Mouse (Mus musculus): ENCODE measurements around the gene Rhou. TPM values are rescaled to one million over a fixed set of nuclear protein-coding genes. Genes with fewer than 3 reads are reported as not detected.
"Not testable (repeated sequence)": the region's sequence is repeated elsewhere in the genome, so short reads cannot be mapped to it uniquely, and the experiment has no call there.

The Rhou gene
- polyA plus RNA-seq (2015; fragmentation: Nextera tagmentation; extraction: Ambion mirVana) = 11.3 and 11.8 TPM in 2 replicates

DNA sequence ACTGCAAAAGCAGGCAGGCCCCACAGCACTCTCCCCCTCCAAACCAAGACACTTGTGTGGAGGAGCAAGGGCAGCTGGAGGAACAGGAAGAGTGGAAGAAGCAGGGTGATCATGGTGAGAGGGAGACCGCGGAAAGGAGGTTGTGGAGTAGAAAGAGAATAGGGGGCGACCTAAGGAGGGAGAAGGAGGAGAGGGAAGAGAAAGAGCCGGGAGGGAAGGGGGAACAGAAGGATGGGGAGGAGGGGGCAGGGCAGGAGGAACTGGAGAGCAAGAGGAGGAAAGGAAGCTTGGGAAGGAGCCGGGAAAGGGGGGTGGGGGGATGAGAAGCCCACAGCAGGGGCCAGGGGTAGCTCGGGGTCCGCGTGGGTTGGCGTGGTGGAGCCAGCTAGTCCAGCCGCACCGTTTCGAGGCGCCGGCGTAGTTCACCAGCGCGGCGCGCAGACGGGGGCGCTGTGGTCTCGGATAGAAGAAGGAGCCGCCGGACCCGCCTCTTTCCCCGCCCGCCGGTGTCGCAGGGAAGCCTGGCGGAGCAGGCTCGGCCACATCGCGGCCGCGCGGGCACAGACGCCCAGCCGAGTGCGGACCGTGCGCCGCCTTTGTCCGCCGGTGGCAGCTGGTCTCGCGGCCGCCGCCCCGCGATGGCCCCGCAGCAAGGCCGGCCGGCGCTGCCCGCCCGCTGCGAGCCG, at the start of gene Rhou:
TSS of gene Rhou (plus strand) at position 622 of the 686 bp plus-strand sequence.
- H3K4me1 ChIP-seq = peaks cover 20% of the 10 kb centered on the region
- H3K27ac ChIP-seq = peak within 1 kb of the TSS; percentile 94
- H3K4me2 ChIP-seq = peak within 1 kb of the TSS; percentile 54
- no peaks in the 10 kb centered on the region for H3K27me3 ChIP-seq (replicated peaks)
- ATAC-seq (replicated peaks) = peak; percentile 95
- peaks cover 11% of the 10 kb centered on the region; the same call in 1 of the 2 replicates for H3K36me3 ChIP-seq (replicated peaks)
- under 1% methylated on average over 53 of the region's 58 CpGs for WGBS
- no peaks in the 10 kb centered on the region for H3K9me3 ChIP-seq
- H3K9ac ChIP-seq = peak within 1 kb of the TSS; percentile 86
- peak within 1 kb of the TSS; percentile 92 for H3K4me3 ChIP-seq

DNA sequence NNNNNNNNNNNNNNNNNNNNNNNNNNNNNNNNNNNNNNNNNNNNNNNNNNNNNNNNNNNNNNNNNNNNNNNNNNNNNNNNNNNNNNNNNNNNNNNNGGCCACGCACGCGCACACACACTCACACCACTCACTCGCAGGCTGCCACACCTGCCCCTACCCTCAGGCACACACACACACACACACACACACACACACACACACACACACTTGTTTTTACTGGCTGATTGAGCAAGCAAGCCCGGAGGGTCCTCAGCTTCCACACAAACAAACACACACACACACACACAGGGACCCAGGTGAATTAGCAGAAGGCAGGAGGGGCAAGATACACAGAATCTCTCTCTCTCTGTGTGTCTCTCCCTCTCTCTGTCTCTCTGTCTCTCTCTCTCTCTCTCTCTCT, 41.1 kb upstream of the Rhou start:
- H3K9ac ChIP-seq; H3K27me3 ChIP-seq (replicated peaks); H3K4me3 ChIP-seq; H3K27ac ChIP-seq; ATAC-seq (replicated peaks); H3K4me2 ChIP-seq; H3K36me3 ChIP-seq (replicated peaks); H3K4me1 ChIP-seq; H3K9me3 ChIP-seq: not testable (repeated sequence)
- 86% methylated on average over 1 of the region's 5 CpGs for WGBS

DNA sequence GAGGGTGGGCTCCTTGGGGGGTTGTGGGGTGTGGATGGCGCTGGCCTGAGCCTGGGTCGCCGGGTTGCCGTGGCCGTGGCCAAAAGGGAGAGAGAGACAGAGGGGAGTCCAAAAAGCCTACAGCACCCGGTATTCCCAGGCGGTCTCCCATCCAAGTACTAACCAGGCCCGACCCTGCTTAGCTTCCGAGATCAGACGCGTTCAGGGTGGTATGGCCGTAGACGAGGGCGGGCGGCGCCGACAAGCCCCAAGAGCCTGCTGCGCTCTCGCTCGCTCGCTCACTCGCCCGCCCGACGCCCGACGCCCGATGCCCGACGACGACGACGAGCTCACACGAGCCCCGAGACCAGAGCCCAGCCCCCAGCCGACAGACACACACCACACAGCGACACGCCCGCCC, 30.2 kb upstream of the Rhou start:
- H3K4me3 ChIP-seq; H3K9me3 ChIP-seq; H3K36me3 ChIP-seq (replicated peaks); H3K4me2 ChIP-seq; H3K9ac ChIP-seq; H3K4me1 ChIP-seq; H3K27ac ChIP-seq; ATAC-seq (replicated peaks): not testable (repeated sequence)
- peaks cover 21% of the 10 kb centered on the region for H3K27me3 ChIP-seq (replicated peaks)
- no CpG with 5 or more reads among the region's 39 CpGs for WGBS

DNA sequence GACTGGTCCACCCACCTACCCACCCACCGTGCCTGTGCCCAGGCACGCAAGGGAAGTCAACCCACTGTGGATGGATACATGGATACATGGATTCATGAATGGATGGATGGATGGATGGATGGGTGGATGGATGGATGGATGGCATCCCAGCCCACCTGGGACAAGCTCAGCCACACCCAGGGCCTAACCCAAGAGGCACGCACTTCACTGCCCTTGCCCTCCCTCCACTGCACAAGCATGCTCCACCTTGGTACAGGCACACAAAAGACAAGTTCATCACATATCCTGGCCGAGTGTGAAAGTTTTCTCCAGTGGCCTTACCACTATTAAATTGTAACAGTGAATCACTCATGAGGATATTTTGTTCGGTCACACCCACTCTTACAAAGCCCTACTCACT, 29.5 kb upstream of the Rhou start:
- no peak overlapping the region for H3K9ac ChIP-seq
- no peak overlapping the region for H3K27ac ChIP-seq
- H3K4me3 ChIP-seq = no peak overlapping the region
- H3K27me3 ChIP-seq (replicated peaks) = peaks cover 21% of the 10 kb centered on the region
- H3K4me1 ChIP-seq = peaks cover 10% of the 10 kb centered on the region
- ATAC-seq (replicated peaks) = no peak
- H3K36me3 ChIP-seq (replicated peaks) = no peaks in the 10 kb centered on the region
- WGBS = 64% methylated on average over 5 of the region's 5 CpGs
- no peak overlapping the region for H3K4me2 ChIP-seq
- no peaks in the 10 kb centered on the region for H3K9me3 ChIP-seq

DNA sequence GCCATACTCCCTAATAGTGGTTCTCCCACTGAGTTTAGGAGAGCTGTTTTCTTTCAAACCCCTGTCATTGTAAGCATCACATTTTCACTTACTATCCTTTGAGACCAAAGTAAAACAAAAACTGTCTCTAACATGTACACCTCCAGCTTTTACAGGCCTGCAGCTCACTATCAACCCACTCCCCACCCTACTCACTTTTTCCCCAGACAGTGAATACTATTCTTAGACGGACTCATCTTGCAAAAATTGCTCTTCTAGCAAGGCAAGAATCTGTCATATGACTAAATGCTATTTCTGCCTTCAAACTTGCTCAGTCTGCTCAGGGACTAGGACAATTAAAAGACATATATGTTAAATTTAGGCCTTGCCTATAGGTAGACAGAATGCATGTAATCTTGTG, 29.0 kb upstream of the Rhou start:
- no peak overlapping the region for H3K9ac ChIP-seq
- no peak overlapping the region for H3K27ac ChIP-seq
- no peaks in the 10 kb centered on the region for H3K36me3 ChIP-seq (replicated peaks)
- peaks cover 23% of the 10 kb centered on the region for H3K27me3 ChIP-seq (replicated peaks)
- no peaks in the 10 kb centered on the region for H3K9me3 ChIP-seq
- WGBS = 34% methylated on average over 1 of the region's 1 CpGs
- no peak for ATAC-seq (replicated peaks)
- peaks cover 12% of the 10 kb centered on the region for H3K4me1 ChIP-seq
- H3K4me2 ChIP-seq = no peak overlapping the region
- no peak overlapping the region for H3K4me3 ChIP-seq

DNA sequence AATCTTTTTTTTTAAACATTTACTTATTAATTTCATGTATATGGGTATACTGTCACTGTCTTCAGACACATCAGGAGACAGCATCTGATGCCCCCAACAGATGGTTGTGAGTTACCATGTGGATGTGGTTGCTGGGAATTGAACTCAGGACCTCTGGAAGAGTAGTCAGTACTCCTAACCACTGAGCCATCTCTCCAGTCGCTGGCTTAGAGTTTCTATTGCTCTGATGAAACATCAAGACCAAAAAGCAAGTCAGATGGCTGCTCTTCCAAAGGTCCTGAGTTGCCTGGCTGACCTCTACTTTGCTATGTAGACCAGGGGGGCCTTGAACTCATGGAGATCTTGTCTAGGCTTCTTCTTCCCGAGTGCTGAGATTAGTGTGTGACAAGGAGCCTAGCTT, 28.0 kb upstream of the Rhou start:
- WGBS = 29% methylated on average over 2 of the region's 2 CpGs
- Histone ChIP-seq H3K9me3 (no peaks in the 10 kb centered on the region), H3K27me3 (replicated peaks) (peaks cover 23% of the 10 kb centered on the region), H3K9ac (no peak overlapping the region), H3K4me1 (peaks cover 13% of the 10 kb centered on the region), H3K4me3 (no peak overlapping the region), H3K4me2 (no peak overlapping the region), H3K36me3 (replicated peaks) (no peaks in the 10 kb centered on the region), H3K27ac (no peak overlapping the region)
- ATAC-seq (replicated peaks) = no peak

DNA sequence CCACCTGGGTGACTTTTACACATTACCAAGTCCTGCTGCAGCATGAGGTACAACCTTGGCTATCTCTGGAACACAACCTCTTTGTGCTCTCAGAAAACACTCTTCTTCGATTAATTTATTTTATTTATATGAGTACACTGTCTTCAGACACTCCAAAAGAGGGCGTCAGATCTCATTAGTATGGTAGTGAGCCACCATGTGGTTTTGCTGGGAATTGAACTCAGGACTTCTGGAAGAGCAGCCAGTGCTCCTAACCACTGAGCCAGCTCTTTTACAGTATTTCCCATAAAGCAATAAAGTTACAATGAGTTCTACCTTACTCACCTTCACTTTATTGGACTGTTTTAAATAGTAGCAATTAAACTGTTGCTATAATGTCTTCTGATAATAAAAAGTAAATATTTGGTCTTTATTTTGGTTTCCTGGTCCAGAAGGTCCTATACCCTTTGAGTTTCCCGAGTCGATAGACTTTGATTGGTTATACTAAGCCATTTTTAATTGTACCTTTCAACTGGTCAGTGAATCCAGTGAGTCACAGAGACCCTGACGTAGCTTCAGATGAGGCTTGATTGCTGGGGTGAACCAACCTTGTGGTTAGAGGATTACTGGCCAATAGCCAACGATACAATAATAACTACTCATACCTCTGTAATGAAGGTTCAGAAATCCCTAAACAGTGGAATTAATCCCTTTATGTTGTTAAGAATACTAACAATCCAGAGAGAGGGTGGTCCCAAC, 26.1 kb upstream of the Rhou start:
- Histone ChIP-seq H3K4me2 (no peak overlapping the region), H3K27me3 (replicated peaks) (peaks cover 23% of the 10 kb centered on the region), H3K9ac (no peak overlapping the region), H3K36me3 (replicated peaks) (no peaks in the 10 kb centered on the region), H3K4me3 (no peak overlapping the region), H3K27ac (no peak overlapping the region), H3K9me3 (no peaks in the 10 kb centered on the region), H3K4me1 (peaks cover 17% of the 10 kb centered on the region)
- 61% methylated on average over 6 of the region's 6 CpGs for WGBS
- ATAC-seq (replicated peaks) = no peak

DNA sequence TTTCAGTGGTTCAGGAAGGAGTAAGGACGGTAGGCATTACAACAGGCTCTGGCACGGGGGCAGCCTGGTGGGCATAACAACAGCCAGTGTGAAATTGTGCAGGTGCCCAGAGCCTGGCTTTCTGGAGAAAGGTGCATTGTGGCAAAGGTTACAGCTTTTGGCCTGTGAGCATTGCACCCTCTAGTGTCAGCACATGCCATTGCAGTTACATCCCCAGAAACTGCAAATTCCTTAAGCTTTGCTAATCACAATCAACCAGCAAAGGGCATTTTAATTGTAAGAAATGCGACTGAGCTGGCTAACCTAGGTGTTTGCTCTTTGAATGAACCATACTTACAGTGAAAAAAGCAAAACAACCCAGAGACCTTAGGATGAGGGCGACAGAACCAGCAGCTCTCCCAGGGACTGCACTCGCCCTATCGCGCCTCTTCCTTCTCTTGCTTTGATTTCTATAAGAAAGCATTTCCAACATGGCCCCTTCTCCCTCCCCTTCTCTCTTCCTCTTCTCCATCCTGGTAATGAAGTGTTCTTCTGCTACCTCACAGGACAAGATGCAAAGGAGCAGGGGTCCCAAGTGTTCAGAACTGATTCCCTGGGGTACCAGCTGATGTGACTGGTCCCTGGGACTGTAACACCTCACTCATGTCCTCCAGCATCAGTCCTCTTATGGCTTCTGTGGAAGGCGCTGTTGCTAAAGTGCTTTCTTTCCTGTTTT, 25.3 kb upstream of the Rhou start:
- H3K4me2 ChIP-seq = peak overlapping the region; percentile 52
- no peak overlapping the region for H3K27ac ChIP-seq
- 3% methylated on average over 8 of the region's 8 CpGs for WGBS
- H3K9me3 ChIP-seq = no peaks in the 10 kb centered on the region
- no peaks in the 10 kb centered on the region for H3K36me3 ChIP-seq (replicated peaks)
- H3K27me3 ChIP-seq (replicated peaks) = peaks cover 23% of the 10 kb centered on the region
- no peak overlapping the region for H3K9ac ChIP-seq
- peak overlapping the region; percentile 25 for H3K4me3 ChIP-seq
- ATAC-seq (replicated peaks) = no peak; the same call in 1 of the 2 replicates
- peaks cover 17% of the 10 kb centered on the region for H3K4me1 ChIP-seq

DNA sequence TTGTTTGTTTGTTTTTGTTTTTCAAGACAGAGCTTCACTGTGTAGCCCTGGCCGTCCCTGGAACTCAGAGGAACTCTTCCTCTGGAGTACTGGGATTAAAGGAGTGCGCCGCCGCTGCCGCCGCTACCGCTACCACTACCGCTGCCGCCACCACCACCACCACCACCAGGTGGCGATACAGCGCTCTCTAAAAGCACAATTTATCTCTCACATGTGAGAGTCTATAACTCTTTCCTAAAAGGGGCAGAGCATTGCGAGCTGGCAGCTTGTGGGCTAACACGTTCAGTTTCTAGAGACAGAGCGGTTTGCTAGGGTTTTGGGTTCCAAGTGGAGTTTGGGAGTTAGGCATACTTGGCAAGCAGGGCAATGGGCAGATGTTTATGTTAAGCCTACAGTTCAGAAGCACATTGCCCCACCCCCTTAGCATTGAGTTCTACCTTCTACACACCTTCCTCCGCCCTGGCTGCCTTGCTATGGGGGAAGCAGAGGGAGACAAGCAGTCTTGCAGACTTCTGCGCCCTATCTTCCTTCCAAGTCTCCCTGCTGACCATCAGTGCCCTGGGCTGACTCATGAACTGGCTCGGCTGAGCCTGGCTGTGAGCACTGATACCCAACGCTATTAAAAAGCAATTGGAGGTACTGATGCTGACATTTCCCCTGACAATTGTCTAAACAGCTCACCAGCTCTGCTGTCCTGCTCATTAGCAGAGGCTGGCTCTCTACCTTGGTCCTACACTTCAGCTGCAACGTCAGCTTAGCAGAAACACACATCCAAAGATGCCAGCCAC, 24.6 kb upstream of the Rhou start:
- Histone ChIP-seq H3K9ac (no peak overlapping the region), H3K27me3 (replicated peaks) (peaks cover 23% of the 10 kb centered on the region), H3K4me3 (peak overlapping the region; percentile 25), H3K9me3 (no peaks in the 10 kb centered on the region), H3K36me3 (replicated peaks) (no peaks in the 10 kb centered on the region), H3K4me1 (peaks cover 17% of the 10 kb centered on the region), H3K27ac (no peak overlapping the region), H3K4me2 (peak overlapping the region; percentile 52)
- 11% methylated on average over 19 of the region's 19 CpGs for whole genome bisulfite sequencing
- ATAC-seq (replicated peaks) = no peak; the same call in 1 of the 2 replicates

DNA sequence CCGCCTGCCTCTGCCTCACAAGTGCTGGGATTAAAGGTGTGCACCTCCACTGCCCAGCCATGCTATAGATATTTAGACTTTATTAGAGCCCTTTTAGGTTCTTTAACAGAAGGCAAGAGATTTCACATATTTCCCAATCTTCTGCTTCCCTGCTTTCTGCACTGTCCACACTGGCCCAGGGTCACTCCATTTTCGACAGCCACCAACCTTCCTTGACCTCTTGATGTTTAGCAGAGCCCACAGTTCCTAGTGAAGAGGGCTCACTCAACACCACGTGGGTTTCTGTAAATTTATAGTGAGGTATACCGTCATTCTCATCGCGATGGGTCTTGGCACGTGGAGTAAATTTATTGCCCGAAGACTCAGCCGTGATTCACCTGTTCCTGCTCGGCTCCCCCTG, 23.7 kb upstream of the Rhou start:
- Histone ChIP-seq H3K4me3 (no peak overlapping the region), H3K4me2 (no peak overlapping the region), H3K27me3 (replicated peaks) (peaks cover 14% of the 10 kb centered on the region), H3K9ac (no peak overlapping the region), H3K36me3 (replicated peaks) (no peaks in the 10 kb centered on the region), H3K9me3 (no peaks in the 10 kb centered on the region), H3K4me1 (peaks cover 17% of the 10 kb centered on the region), H3K27ac (no peak overlapping the region)
- 62% methylated on average over 10 of the region's 10 CpGs for WGBS
- ATAC-seq (replicated peaks) = no peak

DNA sequence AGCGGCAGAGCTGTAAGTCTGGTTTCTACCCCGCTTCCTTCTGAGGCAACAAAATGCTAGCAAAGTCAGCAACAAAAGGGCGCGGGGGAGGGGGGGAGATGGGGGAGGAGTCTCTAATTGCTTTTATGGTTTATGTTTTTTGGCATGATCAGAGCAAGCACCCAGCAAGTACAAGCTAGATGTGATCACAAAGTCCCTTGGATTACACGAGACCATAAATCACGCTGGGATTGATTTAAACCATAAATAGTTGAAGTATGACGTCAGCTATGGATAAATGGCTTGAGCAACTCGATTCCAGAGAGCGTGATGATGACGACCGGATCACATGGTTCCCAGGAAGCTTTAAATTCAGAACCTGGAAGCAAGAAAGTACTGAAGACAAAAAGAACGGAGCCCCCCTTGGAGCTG, 22.9 kb upstream of the Rhou start:
- WGBS = 34% methylated on average over 12 of the region's 12 CpGs
- Histone ChIP-seq H3K27ac (no peak overlapping the region), H3K27me3 (replicated peaks) (peaks cover 10% of the 10 kb centered on the region), H3K4me2 (peak overlapping the region; percentile 39), H3K4me3 (peak overlapping the region; percentile 17; the same call in 1 of the 2 replicates), H3K36me3 (replicated peaks) (no peaks in the 10 kb centered on the region), H3K9ac (no peak overlapping the region), H3K9me3 (no peaks in the 10 kb centered on the region), H3K4me1 (peaks cover 17% of the 10 kb centered on the region)
- no peak for ATAC-seq (replicated peaks)

DNA sequence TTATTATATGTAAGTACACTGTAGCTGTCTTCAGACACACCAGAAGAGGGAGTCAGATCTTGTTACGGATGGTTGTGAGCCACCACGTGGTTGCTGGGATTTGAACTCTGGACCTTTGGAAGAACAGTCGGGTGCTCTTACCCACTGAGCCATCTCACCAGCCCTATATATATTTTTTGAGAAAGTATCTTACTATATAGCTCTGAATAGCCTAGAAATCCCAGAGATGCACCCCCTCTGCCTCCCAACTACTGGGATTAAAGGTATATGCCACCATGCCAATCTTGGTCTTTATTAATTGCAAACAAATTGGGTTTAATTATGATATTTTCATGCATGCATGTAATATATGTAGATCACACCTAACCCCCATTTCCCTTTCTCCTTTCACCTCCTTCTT, 22.0 kb upstream of the Rhou start:
- H3K27ac ChIP-seq = not testable (repeated sequence)

More for the DNA sequence above, 22.0 kb upstream of the Rhou start:
- H3K27me3 ChIP-seq (replicated peaks); ATAC-seq (replicated peaks); H3K4me2 ChIP-seq; H3K9ac ChIP-seq; H3K4me3 ChIP-seq; H3K36me3 ChIP-seq (replicated peaks); H3K9me3 ChIP-seq: not testable (repeated sequence)
- WGBS = 80% methylated on average over 3 of the region's 3 CpGs
- H3K4me1 ChIP-seq = peaks cover 17% of the 10 kb centered on the region

All from midbrain, embryonic 15.5 days (tissue).